Mouse (Mus musculus): ENCODE measurements at regions not wholly inside any gene's neighbourhood (a gene's known extent, or its start where the extent isn't known, plus 50 kb on each side); places are given as distances from the start of the nearest gene placed in this dataset.

DNA sequence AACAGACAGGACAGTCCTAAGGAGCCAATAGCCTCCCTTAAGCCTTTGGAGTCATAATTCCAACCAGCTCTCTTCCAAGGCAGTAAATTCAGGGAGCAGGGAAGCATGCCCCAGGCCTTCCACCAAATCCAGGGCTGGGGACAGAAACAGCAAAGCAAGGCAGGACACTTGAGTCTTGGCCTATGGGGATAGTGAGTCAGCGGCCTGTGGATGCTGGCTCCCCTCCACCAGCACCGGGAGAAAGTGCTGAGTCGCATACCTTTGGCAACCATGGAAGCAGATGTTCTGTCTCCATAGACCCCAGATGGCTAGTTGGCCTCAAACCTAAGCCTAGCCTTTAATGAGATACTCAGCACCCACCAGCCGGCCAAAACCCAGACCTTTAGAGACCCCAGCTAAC lies 133.8 kb upstream of the Six2 start:
- peak; percentile 74 for DNase-seq

DNA sequence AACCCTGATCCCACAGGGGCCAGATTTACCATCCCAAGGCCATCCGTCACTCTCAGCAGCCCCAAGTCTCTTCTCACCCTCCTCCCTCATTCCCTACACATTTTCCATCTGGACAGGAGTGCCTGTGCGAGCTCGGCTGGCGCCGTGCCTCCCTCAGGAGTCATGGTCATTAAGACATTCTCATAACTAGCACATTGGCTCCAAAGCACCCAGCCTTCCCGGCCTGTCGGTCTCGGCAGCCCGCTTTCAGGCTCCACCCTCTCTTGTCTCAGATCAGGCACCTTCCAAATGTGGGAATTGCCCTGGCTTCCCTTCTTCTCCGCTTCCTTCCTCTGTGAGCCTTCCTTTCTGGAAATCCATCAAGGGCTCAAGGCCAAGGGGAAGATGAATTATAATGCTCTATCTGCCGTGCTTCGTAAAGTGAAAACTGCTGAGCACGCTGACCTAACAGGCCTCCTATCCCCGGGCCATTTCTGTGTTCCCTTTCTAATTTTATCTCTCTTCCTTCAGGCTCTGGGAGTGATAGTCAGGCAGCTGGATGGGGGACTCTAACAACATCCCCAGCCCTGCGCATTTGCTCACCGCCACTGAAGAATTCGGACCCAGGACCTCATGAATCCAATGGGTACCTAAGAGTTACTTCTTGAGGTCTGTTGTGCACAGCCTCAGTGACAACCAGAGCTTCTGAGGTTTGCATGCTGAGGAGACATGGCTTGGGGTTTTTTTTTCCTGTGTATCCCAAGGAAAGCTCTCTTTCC lies 130.2 kb upstream of the Six2 start:
- peak; percentile 52 for DNase-seq

- DNase-seq = peak; percentile 78
Observed at GRCm38 (mm10) chr17:85816521-85816920, 128.4 kb upstream of the Six2 start.

DNA sequence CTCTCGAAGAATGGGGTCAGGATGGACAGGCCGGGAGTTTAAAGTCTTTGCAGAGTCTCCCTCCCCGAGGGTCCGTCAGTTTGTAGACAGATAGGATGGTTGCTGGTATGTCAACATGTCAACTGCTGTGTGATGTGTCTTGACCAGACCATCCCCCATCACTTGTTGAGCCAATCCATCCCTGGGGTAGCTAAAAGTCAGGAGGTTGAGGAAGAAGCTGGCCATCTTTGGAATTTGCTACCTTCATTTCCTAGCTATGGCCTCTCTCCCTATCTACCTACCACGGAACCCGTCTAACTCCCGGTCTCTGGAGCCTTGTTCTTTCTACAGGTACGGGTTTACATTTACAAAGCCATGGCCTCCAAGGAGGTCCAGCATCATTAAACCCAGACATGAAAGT lies 128.0 kb upstream of the Six2 start:
- peak; percentile 55 for DNase-seq

- DNase-seq = no peak
Observed at GRCm38 (mm10) chr17:85808580-85808979, 120.5 kb upstream of the Six2 start.

DNA sequence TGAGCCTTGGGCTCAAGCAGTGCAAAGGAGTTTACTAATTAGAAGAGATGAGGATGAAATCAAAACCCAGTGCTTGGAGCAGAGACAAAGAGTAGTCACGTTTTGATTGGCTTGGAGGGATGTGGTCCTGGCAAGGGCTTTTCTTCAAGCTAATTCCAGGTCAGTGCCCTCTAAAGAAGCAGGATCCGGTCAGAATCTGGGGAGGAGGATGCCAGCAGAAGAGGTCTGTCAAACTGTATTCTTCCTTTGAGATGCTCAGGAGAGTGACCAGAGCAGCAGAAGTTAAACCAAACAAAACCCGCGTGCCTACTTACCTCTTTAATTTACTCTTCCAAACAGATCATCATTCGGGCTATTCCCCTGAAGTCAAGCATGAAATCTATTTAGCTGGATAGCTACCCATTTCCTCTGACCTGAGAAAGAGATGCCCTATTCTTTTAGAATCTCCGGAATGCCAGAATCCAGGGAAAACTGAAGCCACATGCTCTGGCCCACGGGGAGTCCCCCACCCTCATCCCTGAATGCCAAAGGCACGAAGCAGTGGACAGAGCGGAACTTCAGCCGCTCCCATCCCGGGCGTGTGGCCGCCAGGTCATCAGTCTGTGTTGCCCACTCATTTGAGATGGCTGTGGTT lies 117.8 kb upstream of the Six2 start:
- peak; percentile 72 for DNase-seq

- DNase-seq = peak; percentile 91
Observed at GRCm38 (mm10) chr17:85804631-85805030, 116.6 kb upstream of the Six2 start.

- no peak for DNase-seq
Observed at GRCm38 (mm10) chr17:85801734-85802133, 113.7 kb upstream of the Six2 start.

GRCm38 (mm10) chr17:85801079-85801605 lies 113.1 kb upstream of the Six2 start:
- DNase-seq = peak; percentile 86

DNA sequence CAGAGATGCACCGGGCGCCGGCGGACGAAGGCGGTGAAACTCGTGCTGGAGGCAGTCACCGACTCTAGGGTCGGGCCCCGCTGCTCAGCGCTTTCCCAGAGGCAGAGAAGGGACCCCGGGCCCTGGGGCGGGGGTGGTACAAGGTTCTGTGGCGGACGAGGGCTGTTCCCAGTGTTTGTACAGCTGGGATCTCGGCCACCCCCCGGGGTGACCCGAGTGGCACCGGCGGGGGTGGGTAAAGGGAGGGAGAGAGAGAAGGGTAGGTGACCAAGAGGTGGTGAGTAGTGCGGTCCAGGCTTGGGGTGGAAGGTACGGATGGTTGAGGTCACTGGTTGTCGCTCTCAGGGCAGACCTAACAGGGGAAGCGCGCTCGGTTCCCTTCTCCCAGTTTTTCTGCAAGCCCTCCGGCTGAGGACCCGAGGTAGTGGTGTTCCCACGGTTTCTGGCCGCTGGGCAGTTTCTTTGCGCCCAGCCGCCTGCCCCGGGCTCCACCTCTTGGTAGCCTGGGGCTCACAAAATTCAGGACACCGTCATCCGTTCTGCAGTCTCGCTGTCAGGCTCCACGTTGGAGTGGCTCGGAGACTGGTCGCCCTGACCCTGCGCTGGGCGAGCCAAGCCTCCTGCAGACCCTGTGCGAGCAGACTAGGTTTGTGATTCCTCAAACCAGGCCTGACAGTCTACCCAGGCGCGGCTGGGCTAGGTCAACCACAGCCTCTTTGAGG lies 112.4 kb upstream of the Six2 start:
- DNase-seq = peak; percentile 84

- no peak for DNase-seq
Observed at GRCm38 (mm10) chr17:85799865-85800356, 111.8 kb upstream of the Six2 start.

- DNase-seq = peak; percentile 53
Observed at GRCm38 (mm10) chr17:85799081-85799864, 111.2 kb upstream of the Six2 start.

GRCm38 (mm10) chr17:85797755-85798154 lies 109.7 kb upstream of the Six2 start:
- no peak for DNase-seq

GRCm38 (mm10) chr17:85795820-85796219 lies 107.7 kb upstream of the Six2 start:
- DNase-seq = no peak

DNA sequence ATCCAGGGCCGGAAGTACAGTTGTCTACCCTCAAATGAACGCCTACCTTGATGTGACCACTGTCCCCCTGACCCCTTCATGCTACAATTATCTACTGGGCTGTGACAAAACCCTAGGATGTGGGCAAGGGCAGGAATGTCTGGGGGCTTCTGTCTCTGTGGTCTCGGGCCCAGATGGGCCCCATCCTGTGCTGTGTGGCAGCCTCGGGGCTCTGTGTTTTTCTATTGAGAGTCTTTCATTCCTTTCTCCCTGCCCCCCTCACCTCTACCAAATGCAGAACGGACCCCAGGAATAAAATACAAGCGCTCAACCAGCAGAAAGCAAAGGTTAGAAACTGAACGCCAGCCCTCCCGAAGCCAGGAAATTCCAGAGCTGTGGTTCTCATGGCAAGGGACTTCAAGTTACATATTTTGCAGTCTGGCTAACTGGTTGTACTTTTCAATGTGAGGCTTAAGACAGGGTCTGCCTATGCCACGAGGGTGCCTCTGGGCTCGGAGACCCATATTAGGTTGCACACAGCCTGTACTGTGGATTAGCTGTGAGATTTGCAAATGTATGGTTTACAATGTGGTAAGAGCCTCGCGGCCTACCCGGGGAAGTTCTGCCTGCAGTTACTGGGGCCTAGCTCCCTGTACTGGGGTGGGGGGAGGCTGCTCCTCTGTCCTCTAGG lies 97.7 kb upstream of the Six2 start:
- DNase-seq = no peak

DNA sequence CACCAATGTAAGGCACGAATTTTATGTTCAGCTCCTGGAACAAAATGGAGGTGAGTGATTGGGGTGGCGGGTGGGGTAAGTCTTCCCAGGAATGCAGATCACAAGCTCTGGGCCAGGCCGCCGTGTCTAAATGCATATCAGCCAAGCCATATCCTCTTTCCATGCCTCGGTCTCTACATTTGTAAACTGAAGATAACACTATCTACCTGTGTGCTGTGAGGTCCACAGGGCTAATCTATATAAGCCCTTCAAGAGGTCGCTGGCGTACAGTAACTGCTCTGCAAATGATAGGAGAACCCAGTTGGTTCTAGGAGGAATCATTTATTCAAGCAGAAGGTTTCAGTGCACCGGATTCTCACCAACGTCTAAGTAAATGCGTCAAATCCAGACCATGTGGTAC lies 92.4 kb upstream of the Six2 start:
- DNase-seq = no peak

- no peak for DNase-seq
Observed at GRCm38 (mm10) chr17:85776876-85777275, 88.8 kb upstream of the Six2 start.

GRCm38 (mm10) chr17:85768341-85768740 lies 80.3 kb upstream of the Six2 start:
- no peak for DNase-seq

GRCm38 (mm10) chr17:85767201-85767862 lies 79.3 kb upstream of the Six2 start:
- no peak for DNase-seq

GRCm38 (mm10) chr17:85766556-85766955 lies 78.5 kb upstream of the Six2 start:
- no peak for DNase-seq

- no peak for DNase-seq
Observed at GRCm38 (mm10) chr17:85758581-85759098, 70.6 kb upstream of the Six2 start.

All from heart, adult 11 months (tissue).